Mouse (Mus musculus) MEL (cell line): ENCODE measurements at regions not wholly inside any gene's neighbourhood (a gene's known extent, or its start where the extent isn't known, plus 50 kb on each side); places are given as distances from the start of the nearest gene placed in this dataset.

ENCODE experiments used
- DNase-seq: peaks from one replicate; pipeline ENCODE4 v3.0.0; 2011; ENCODE audit warnings: low read depth, low spot score
- H3K27ac ChIP-seq: 2 replicates; pipeline ENCODE4 v1.5.1; 2012; ENCODE audit warnings: low read depth, mild to moderate bottlenecking, control low read depth, low read length, moderate library complexity; ENCODE audit not compliant: control insufficient read depth
- H3K27me3 ChIP-seq, 2 experiments: fragments of 150-350 bp in 1 of 2; sonication (generic) in 1 of 2; 2 replicates each; pipeline ENCODE4 v1.6.1; 2012; ENCODE audit warnings: low read length in 2 of 2, mild to moderate bottlenecking in 2 of 2, improper control_type of control experiment in 1 of 2, moderate library complexity in 1 of 2; ENCODE audit not compliant: insufficient read depth in 2 of 2, control insufficient read depth in 1 of 2
- H3K36me3 ChIP-seq, 2 experiments: 2 replicates each; pipeline ENCODE4 v1.6.1; 2012 to 2014; ENCODE audit warnings: low read length in 2 of 2, improper control_type of control experiment in 1 of 2, inconsistent platforms in 1 of 2, mild to moderate bottlenecking in 1 of 2; ENCODE audit not compliant: insufficient read depth in 2 of 2, control insufficient read depth in 1 of 2
- H3K4me1 ChIP-seq, 2 experiments: fragments of 150-350 bp in 1 of 2; sonication (generic) in 1 of 2; 2 replicates each; pipeline ENCODE4 v1.6.1; 2012; ENCODE audit warnings: low read length in 2 of 2, improper control_type of control experiment in 1 of 2, mild to moderate bottlenecking in 1 of 2; ENCODE audit not compliant: insufficient read depth in 2 of 2, control insufficient read depth in 1 of 2
- H3K4me3 ChIP-seq, 2 experiments: fragments of 150-350 bp in 1 of 2; sonication (generic) in 1 of 2; 2 replicates each; pipeline ENCODE4 v1.5.1; 2012; ENCODE audit warnings: low read depth in 2 of 2, low read length in 2 of 2, mild to moderate bottlenecking in 2 of 2, moderate library complexity in 2 of 2, control low read depth in 1 of 2, improper control_type of control experiment in 1 of 2; ENCODE audit not compliant: control insufficient read depth in 1 of 2, insufficient read depth in 1 of 2
- H3K79me2 ChIP-seq: 2 replicates; pipeline ENCODE4 v1.6.1; 2012; ENCODE audit warnings: mild to moderate bottlenecking, low read length, moderate library complexity; ENCODE audit not compliant: control insufficient read depth, poor library complexity, insufficient read depth
- H3K9ac ChIP-seq: 2 replicates; pipeline ENCODE4 v1.6.1; 2012; ENCODE audit warnings: low read depth, mild to moderate bottlenecking, control low read depth, low read length, moderate library complexity; ENCODE audit not compliant: control insufficient read depth, poor library complexity, severe bottlenecking
- H3K9me3 ChIP-seq: fragments of 150-350 bp; sonication (generic); replicated peaks from 2 replicates; pipeline ENCODE4 v1.6.1; 2012; ENCODE audit warnings: mild to moderate bottlenecking, low read length, improper control_type of control experiment, moderate library complexity; ENCODE audit not compliant: insufficient read depth
- BHLHE40 ChIP-seq: IDR thresholded peaks from 2 replicates; pipeline ENCODE4 v1.6.1; 2012; ENCODE audit warnings: low read depth, mild to moderate bottlenecking, inconsistent platforms, low read length, improper control_type of control experiment, borderline replicate concordance
- CHD1 ChIP-seq: IDR thresholded peaks from 2 replicates; pipeline ENCODE4 v1.6.1; 2012; ENCODE audit warnings: low read depth, mild to moderate bottlenecking, inconsistent platforms, low read length, improper control_type of control experiment
- CHD2 ChIP-seq: IDR thresholded peaks from 2 replicates; pipeline ENCODE4 v1.6.1; 2011; ENCODE audit warnings: low read length, improper control_type of control experiment
- CTCF ChIP-seq, 3 experiments: IDR thresholded peaks in 2 of 3; conservative IDR thresholded peaks in 1 of 3; 2 replicates each; pipeline ENCODE4 v1.5.1; 2011 to 2012; ENCODE audit warnings: low read length in 3 of 3, low read depth in 2 of 3, mild to moderate bottlenecking in 2 of 3, improper control_type of control experiment in 1 of 3, inconsistent platforms in 1 of 3, mixed read lengths in 1 of 3, moderate library complexity in 1 of 3; ENCODE audit not compliant: control insufficient read depth in 1 of 3, insufficient read depth in 1 of 3, poor library complexity in 1 of 3, severe bottlenecking in 1 of 3
- ETS1 ChIP-seq: IDR thresholded peaks from 2 replicates; pipeline ENCODE4 v1.6.1; 2012; ENCODE audit warnings: low read depth, mild to moderate bottlenecking, inconsistent platforms, low read length, improper control_type of control experiment, moderate library complexity
- JUND ChIP-seq: IDR thresholded peaks from 2 replicates; pipeline ENCODE4 v1.6.1; 2011; ENCODE audit warnings: low read depth, mild to moderate bottlenecking, improper control_type of control experiment, low read length
- KAT2A ChIP-seq: conservative IDR thresholded peaks from 2 replicates; pipeline ENCODE4 v1.6.1; 2012; ENCODE audit warnings: low read depth, low read length, improper control_type of control experiment, inconsistent platforms
- MAFK ChIP-seq: IDR thresholded peaks from 2 replicates; pipeline ENCODE4 v1.6.1; 2011; ENCODE audit warnings: low read depth, mild to moderate bottlenecking, low read length, improper control_type of control experiment, borderline replicate concordance
- MAX ChIP-seq: IDR thresholded peaks from 2 replicates; pipeline ENCODE4 v1.6.1; 2011; ENCODE audit warnings: low read length, improper control_type of control experiment
- MAZ ChIP-seq: IDR thresholded peaks from 2 replicates; pipeline ENCODE4 v1.6.1; 2012; ENCODE audit warnings: low read depth, mild to moderate bottlenecking, inconsistent platforms, low read length, improper control_type of control experiment
- MYB ChIP-seq: IDR thresholded peaks from 2 replicates; pipeline ENCODE4 v1.6.1; 2011; ENCODE audit warnings: mild to moderate bottlenecking, low read depth, low read length, improper control_type of control experiment
- NRF1 ChIP-seq: IDR thresholded peaks from 2 replicates; pipeline ENCODE4 v1.6.1; 2014; ENCODE audit warnings: low read depth, mild to moderate bottlenecking, inconsistent platforms, low read length, improper control_type of control experiment, moderate library complexity; ENCODE audit not compliant: poor library complexity, insufficient read depth, severe bottlenecking
- RCOR1 ChIP-seq: IDR thresholded peaks from 2 replicates; pipeline ENCODE4 v1.6.1; 2012; ENCODE audit warnings: low read depth, mild to moderate bottlenecking, inconsistent platforms, low read length, improper control_type of control experiment
- SMC3 ChIP-seq: IDR thresholded peaks from 2 replicates; pipeline ENCODE4 v1.6.1; 2011; ENCODE audit warnings: low read depth, low read length, improper control_type of control experiment
- TBP ChIP-seq: IDR thresholded peaks from 2 replicates; pipeline ENCODE4 v1.8.0; 2011; ENCODE audit warnings: low read depth, low read length, improper control_type of control experiment
- TCF12 ChIP-seq: IDR thresholded peaks from 2 replicates; pipeline ENCODE4 v1.6.1; 2014; ENCODE audit warnings: low read depth, mild to moderate bottlenecking, inconsistent platforms, low read length, improper control_type of control experiment, moderate library complexity
- USF1 ChIP-seq: IDR thresholded peaks from 2 replicates; pipeline ENCODE4 v1.6.1; 2014; ENCODE audit warnings: low read depth, mild to moderate bottlenecking, inconsistent platforms, low read length, improper control_type of control experiment, moderate library complexity
- ZNF384 ChIP-seq: IDR thresholded peaks from 2 replicates; pipeline ENCODE4 v1.6.1; 2012; ENCODE audit warnings: low read depth, mild to moderate bottlenecking, inconsistent platforms, low read length, improper control_type of control experiment

- H3K9ac ChIP-seq: no peak overlapping the region
- DNase-seq: no peak
- H3K27ac ChIP-seq: no peak overlapping the region
- no peak for TF ChIP-seq ZNF384
- no peak for TF ChIP-seq KAT2A
- no peak for TF ChIP-seq CTCF (IDR thresholded peaks at IDR 0.05 in 2 of 3, conservative IDR thresholded peaks at IDR 0.05 in 1 of 3; ENCODE audit: control insufficient read depth in 1 of 3, insufficient read depth in 1 of 3, low read depth in 2 of 3, low read length in 3 of 3, poor library complexity in 1 of 3, severe bottlenecking in 1 of 3)
- no peak for TF ChIP-seq USF1
- H3K4me1 ChIP-seq: no peaks in the 10 kb centered on the region
- H3K36me3 ChIP-seq: no peaks in the 10 kb centered on the region
- no peaks in the 10 kb centered on the region for H3K27me3 ChIP-seq
- H3K4me3 ChIP-seq: no peak overlapping the region
- H3K9me3 ChIP-seq: no peaks in the 10 kb centered on the region
- H3K79me2 ChIP-seq: no peaks in the 10 kb centered on the region
These were observed 74.0 kb upstream of the 1700024P04Rik start for GRCm38 (mm10) chr13:99058131-99058970.

DNA sequence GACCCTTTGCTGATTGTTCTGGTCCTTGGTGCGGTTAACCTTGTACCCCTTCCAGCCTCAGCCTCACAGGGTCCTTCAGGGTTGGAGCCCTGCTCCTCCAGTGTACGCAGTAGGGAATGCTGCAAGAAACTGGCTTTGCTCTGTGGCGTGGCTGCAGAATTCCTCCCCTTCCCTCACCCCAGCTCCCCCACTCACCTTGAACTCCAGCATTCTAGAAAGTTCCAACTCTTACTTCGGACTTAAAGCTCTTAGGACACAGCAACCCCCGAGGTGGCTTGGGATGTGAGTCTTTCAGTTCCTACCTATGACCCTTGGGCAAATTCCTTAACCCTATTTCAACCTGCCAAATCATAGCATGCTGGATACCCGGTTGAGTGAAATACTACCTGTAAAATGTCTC, 73.3 kb upstream of the 1700024P04Rik start:
- Histone ChIP-seq H3K27ac (no peak overlapping the region), H3K36me3 (no peaks in the 10 kb centered on the region), H3K79me2 (no peaks in the 10 kb centered on the region), H3K4me1 (no peaks in the 10 kb centered on the region), H3K9ac (no peak overlapping the region), H3K4me3 (no peak overlapping the region), H3K9me3 (no peaks in the 10 kb centered on the region), H3K27me3 (no peaks in the 10 kb centered on the region)
- TF ChIP-seq TCF12: no peak
- no peak for DNase-seq

DNA sequence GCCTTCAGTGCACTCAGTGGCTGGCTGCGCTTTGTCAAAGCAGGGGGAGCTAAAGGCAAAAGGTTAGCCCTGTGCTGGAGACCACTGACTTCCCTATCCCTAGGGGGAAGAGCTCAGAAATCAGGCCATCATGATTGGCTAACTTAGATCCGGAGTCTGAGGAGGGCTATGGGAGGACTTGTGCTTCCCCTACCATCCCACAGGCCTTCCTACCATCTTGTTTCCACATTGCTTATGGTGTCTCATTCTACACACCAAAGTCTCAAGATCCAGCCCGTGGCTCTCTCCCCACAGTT, 72.9 kb upstream of the 1700024P04Rik start:
- TF ChIP-seq MYB (no peak), CTCF (IDR thresholded peaks at IDR 0.05 in 2 of 3, conservative IDR thresholded peaks at IDR 0.05 in 1 of 3; ENCODE audit: control insufficient read depth in 1 of 3, insufficient read depth in 1 of 3, low read depth in 2 of 3, low read length in 3 of 3, poor library complexity in 1 of 3, severe bottlenecking in 1 of 3) (no peak), BHLHE40 (no peak), CHD2 (no peak), MAX (no peak), JUND (no peak), SMC3 (no peak), MAZ (no peak), TBP (no peak), ZNF384 (no peak), MAFK (no peak), USF1 (no peak), RCOR1 (no peak), ETS1 (no peak), CHD1 (no peak), NRF1 (no peak)
- TF ChIP-seq, all 39 proteins: peak for 0
- Histone ChIP-seq H3K4me1 (no peaks in the 10 kb centered on the region), H3K9me3 (no peaks in the 10 kb centered on the region), H3K27ac (no peak overlapping the region), H3K9ac (no peak overlapping the region), H3K27me3 (no peaks in the 10 kb centered on the region), H3K36me3 (no peaks in the 10 kb centered on the region), H3K4me3 (no peak overlapping the region), H3K79me2 (no peaks in the 10 kb centered on the region)
- no peak for DNase-seq
